Mouse (Mus musculus): ENCODE measurements around the gene Prr14. TPM values are rescaled to one million over a fixed set of nuclear protein-coding genes. Genes with fewer than 3 reads are reported as not detected.

Prr14 gene
- total and polyA plus RNA-seq, 3 experiments: 19.3 to 115 (median 63.5) TPM

DNA sequence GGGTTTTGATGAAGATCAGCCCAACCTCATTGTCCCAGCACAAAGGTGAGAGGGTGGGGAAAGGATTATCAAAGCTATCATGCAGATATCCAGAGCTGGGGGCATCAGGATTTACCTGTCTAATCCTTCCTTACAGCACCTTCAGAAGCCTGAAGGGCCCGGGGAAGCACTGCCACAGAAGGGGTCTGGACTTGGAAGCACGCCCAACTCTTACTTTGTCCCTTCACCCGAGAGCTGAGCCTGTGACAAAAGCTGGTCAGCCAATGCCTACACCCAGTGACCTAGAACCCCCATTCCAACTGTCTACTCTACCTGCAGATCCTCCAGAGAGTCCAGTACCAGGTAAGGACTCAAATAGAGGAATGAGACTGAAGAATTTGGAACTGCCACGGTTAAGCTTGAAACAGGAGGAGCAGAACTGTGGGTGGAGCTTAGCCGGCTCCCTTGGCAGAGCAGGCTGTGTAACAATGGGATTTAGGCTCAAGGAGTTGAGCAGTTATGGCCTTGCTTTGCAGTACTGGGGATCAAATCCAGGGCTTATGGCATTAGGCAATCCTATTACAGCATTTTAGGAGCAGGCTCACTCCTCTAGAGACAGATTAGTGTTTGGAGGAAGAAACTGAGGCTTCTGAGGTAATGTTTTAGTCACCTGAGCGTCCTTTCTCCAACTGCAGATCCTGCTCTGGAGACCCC, 15.1 kb downstream of the Prr14 start:
- no peak overlapping the region for H3K4me3 ChIP-seq (ENCODE audit: low read depth, low read length)
- H3K9me3 ChIP-seq (replicated peaks): no peaks in the 10 kb centered on the region
- H3K27me3 ChIP-seq (ENCODE audit: insufficient read depth, low read length): no peaks in the 10 kb centered on the region
- ATAC-seq (ENCODE audit: extremely low read depth, insufficient number of reproducible peaks, low FRiP score, poor library complexity, severe bottlenecking) (no peak), DNase-seq (ENCODE audit: low spot score) (no peak)
- peaks cover 51% of the 10 kb centered on the region for H3K36me3 ChIP-seq (replicated peaks)
- H3K4me1 ChIP-seq (ENCODE audit: insufficient read depth, low read depth, low read length): peaks cover 50% of the 10 kb centered on the region
- TF ChIP-seq GATA2 (IDR thresholded peaks at IDR 0.05; ENCODE audit: borderline replicate concordance, low read depth, low read length): no peak
- TF ChIP-seq TAL1 (conservative IDR thresholded peaks at IDR 0.05; ENCODE audit: low read depth, low read length): no peak
- no peak for TF ChIP-seq POLR2AphosphoS5 (IDR thresholded peaks at IDR 0.05; ENCODE audit: insufficient replicate concordance, low read depth, low read length)
- TF ChIP-seq CTCF (IDR thresholded peaks at IDR 0.05; ENCODE audit: low read depth, low read length): no peak
- no peak for TF ChIP-seq GATA1 (IDR thresholded peaks at IDR 0.05; ENCODE audit: borderline replicate concordance, low read length)

DNA sequence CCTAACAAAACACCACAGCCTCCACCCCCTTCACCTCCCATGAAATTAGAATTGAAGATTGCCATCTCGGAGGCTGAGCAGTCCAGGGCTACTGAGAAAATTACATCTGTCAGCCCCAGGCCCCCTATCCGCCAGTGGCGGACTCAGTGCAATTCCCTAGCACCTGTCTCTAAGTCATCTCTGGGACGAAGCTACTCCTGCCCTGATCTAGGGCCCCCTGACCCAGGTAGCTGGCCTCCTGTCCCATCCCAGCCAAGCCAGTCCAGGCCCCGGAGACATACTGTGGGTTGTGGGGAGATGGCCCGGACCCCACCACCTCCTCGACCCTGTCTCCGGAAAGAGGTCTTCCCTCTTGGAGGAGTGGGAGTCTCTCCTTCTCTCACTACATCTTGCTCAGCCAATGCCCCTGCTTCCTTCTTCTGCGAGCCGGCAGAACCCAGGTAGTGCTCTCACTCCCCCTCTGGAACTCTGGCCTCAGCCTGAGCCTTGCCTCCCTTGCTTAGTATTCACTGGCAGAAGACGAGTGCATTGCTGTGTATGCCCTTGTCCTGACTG, 15.9 kb downstream of the Prr14 start:
- Histone ChIP-seq H3K9me3 (replicated peaks) (no peaks in the 10 kb centered on the region), H3K27me3 (ENCODE audit: insufficient read depth, low read length) (no peaks in the 10 kb centered on the region), H3K36me3 (replicated peaks) (peaks cover 58% of the 10 kb centered on the region), H3K4me3 (ENCODE audit: low read depth, low read length) (no peak overlapping the region), H3K4me1 (ENCODE audit: insufficient read depth, low read depth, low read length) (peaks cover 53% of the 10 kb centered on the region)
- DNase-seq (ENCODE audit: low spot score): no peak
- no peak for ATAC-seq (ENCODE audit: extremely low read depth, insufficient number of reproducible peaks, low FRiP score, poor library complexity, severe bottlenecking)
- TF ChIP-seq GATA1 (IDR thresholded peaks at IDR 0.05; ENCODE audit: borderline replicate concordance, low read length): no peak
- no peak for TF ChIP-seq TAL1 (conservative IDR thresholded peaks at IDR 0.05; ENCODE audit: low read depth, low read length)
- no peak for TF ChIP-seq POLR2AphosphoS5 (IDR thresholded peaks at IDR 0.05; ENCODE audit: insufficient replicate concordance, low read depth, low read length)
- no peak for TF ChIP-seq GATA2 (IDR thresholded peaks at IDR 0.05; ENCODE audit: borderline replicate concordance, low read depth, low read length)
- no peak for TF ChIP-seq CTCF (IDR thresholded peaks at IDR 0.05; ENCODE audit: low read depth, low read length)

DNA sequence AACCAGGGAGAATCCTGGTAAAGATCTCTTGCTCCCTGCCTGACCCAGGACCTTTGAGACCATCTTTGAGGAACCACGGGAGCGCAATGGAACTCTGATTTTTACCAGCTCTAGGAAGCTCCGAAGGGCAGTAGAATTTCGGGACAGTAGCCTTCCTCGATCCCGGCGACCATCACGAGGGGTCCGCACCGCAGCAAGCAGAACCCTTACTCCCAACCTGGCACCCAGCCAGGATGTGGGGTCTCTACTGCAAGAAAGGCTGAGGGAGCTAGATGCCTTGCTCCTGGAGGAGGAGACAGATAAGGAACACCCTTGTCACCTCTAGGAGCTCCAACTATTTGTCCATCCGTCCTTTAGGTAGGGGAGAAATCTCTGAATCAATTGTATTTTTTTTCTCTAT, 16.9 kb downstream of the Prr14 start:
- no peaks in the 10 kb centered on the region for H3K27me3 ChIP-seq (ENCODE audit: insufficient read depth, low read length)
- H3K9me3 ChIP-seq (replicated peaks): no peaks in the 10 kb centered on the region
- H3K4me1 ChIP-seq (ENCODE audit: insufficient read depth, low read depth, low read length): peaks cover 64% of the 10 kb centered on the region
- ATAC-seq (ENCODE audit: extremely low read depth, insufficient number of reproducible peaks, low FRiP score, poor library complexity, severe bottlenecking): no peak
- peak overlapping the region; percentile 44; the same call in 1 of the 2 replicates for H3K4me3 ChIP-seq (ENCODE audit: low read depth, low read length)
- H3K36me3 ChIP-seq (replicated peaks): peaks cover 69% of the 10 kb centered on the region
- no peak for DNase-seq (ENCODE audit: low spot score)
- TF ChIP-seq TAL1 (conservative IDR thresholded peaks at IDR 0.05; ENCODE audit: low read depth, low read length): no peak
- TF ChIP-seq GATA2 (IDR thresholded peaks at IDR 0.05; ENCODE audit: borderline replicate concordance, low read depth, low read length): no peak
- TF ChIP-seq POLR2AphosphoS5 (IDR thresholded peaks at IDR 0.05; ENCODE audit: insufficient replicate concordance, low read depth, low read length): no peak
- no peak for TF ChIP-seq GATA1 (IDR thresholded peaks at IDR 0.05; ENCODE audit: borderline replicate concordance, low read length)
- no peak for TF ChIP-seq CTCF (IDR thresholded peaks at IDR 0.05; ENCODE audit: low read depth, low read length)

DNA sequence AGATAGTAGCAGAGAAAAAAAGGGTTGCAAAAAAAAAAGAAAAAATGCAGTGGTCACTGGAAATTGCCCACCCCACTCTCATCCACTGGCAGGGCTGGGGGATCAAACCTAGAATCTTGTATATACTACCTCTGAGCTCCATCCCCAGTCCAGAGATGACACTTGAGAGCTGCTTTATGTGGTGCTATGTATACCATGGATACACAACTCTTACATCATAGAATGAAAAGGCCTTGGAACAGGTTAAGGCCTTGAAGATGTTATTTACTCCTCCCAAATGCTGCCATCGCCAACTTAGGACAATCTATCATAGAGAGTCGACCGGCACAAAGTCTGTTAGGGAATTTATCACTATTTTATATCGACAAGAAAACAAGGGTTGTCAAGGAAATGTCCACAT, 17.4 kb downstream of the Prr14 start:
- ATAC-seq (ENCODE audit: extremely low read depth, insufficient number of reproducible peaks, low FRiP score, poor library complexity, severe bottlenecking) (no peak), DNase-seq (ENCODE audit: low spot score) (no peak)
- Histone ChIP-seq H3K27me3 (ENCODE audit: insufficient read depth, low read length) (no peaks in the 10 kb centered on the region), H3K9me3 (replicated peaks) (no peaks in the 10 kb centered on the region), H3K4me3 (ENCODE audit: low read depth, low read length) (peak overlapping the region; percentile 94), H3K4me1 (ENCODE audit: insufficient read depth, low read depth, low read length) (peaks cover 66% of the 10 kb centered on the region), H3K36me3 (replicated peaks) (peaks cover 74% of the 10 kb centered on the region)
- TF ChIP-seq POLR2AphosphoS5 (IDR thresholded peaks at IDR 0.05; ENCODE audit: insufficient replicate concordance, low read depth, low read length): no peak
- no peak for TF ChIP-seq CTCF (IDR thresholded peaks at IDR 0.05; ENCODE audit: low read depth, low read length)
- no peak for TF ChIP-seq GATA2 (IDR thresholded peaks at IDR 0.05; ENCODE audit: borderline replicate concordance, low read depth, low read length)
- TF ChIP-seq TAL1 (conservative IDR thresholded peaks at IDR 0.05; ENCODE audit: low read depth, low read length): no peak
- TF ChIP-seq GATA1 (IDR thresholded peaks at IDR 0.05; ENCODE audit: borderline replicate concordance, low read length): no peak

DNA sequence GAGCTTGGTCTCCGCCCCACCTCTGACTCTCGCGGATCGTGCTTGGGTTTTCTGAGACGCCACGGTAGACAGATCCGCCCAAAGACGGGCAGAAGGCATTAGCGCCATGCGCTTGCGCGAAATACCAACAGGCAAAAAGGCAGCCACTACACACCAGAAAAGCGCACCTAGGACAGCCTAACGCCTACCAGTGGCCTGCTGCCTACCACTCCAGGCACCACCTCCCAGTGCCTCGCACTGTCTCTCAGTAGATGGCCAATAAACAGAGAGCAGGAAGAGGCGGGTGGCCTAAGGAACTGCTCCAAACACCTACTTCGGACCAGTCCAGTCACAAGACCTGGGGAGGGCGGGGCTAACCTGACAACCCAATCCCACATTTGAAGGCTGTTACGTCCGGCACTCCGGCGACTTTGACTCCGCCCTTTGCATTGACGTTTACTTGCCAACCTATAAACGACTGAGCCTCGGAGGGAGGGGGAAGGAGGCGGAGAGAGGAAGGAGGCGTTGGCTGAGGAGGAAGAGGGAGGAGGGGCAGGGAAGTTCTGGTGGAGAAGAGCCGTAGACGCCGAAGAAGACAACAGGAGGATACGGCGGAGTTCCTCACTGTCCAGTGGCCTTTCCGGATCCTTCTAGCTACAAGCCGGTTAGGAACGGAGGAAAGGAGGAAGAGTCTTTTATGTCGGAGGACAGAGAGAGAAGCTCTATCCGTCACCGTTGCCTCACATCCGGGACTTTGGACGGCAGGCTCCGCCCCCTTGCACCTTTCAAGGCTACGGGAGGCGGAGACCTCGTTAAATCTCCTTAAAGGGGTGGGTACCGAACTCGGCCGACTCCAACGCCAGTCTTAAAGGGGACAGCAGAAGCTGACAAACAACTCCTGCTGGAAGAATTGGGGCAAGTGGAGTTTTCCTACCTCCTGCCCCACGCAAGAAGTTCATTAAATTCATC, 18.6 kb downstream of the Prr14 start:
- no peaks in the 10 kb centered on the region for H3K9me3 ChIP-seq (replicated peaks)
- DNase-seq (ENCODE audit: low spot score): peak; percentile 91
- peaks cover 66% of the 10 kb centered on the region for H3K4me1 ChIP-seq (ENCODE audit: insufficient read depth, low read depth, low read length)
- no peaks in the 10 kb centered on the region for H3K27me3 ChIP-seq (ENCODE audit: insufficient read depth, low read length)
- peaks cover 79% of the 10 kb centered on the region for H3K36me3 ChIP-seq (replicated peaks)
- TF ChIP-seq POLR2AphosphoS5 (IDR thresholded peaks at IDR 0.05; ENCODE audit: insufficient replicate concordance, low read depth, low read length) (peak; percentile 22; the same call in 1 of the 2 replicates), GATA2 (IDR thresholded peaks at IDR 0.05; ENCODE audit: borderline replicate concordance, low read depth, low read length) (no peak), GATA1 (IDR thresholded peaks at IDR 0.05; ENCODE audit: borderline replicate concordance, low read length) (no peak)
- peak overlapping the region; percentile 94 for H3K4me3 ChIP-seq (ENCODE audit: low read depth, low read length)
- peak; percentile 89 for ATAC-seq (ENCODE audit: extremely low read depth, insufficient number of reproducible peaks, low FRiP score, poor library complexity, severe bottlenecking)
